Mouse (Mus musculus) limb, embryonic 10.5 days (tissue): ENCODE results near the gene Pdcd11. TPM values are rescaled to one million over a fixed set of nuclear protein-coding genes. Genes with fewer than 3 reads are reported as not detected.

Source experiments
- DNase-seq: peaks from one replicate; pipeline ENCODE4 v3.0.0-alpha.2; 2017; ENCODE audit warnings: low spot score
- H3K27ac ChIP-seq: fragments of 300-500 bp; sonication (generic); 2 replicates; pipeline ENCODE4 v1.5.1; 2016; ENCODE audit warnings: mild to moderate bottlenecking
- H3K27me3 ChIP-seq: fragments of 300-500 bp; sonication (generic); 2 replicates; pipeline ENCODE4 v1.6.1; 2016; ENCODE audit warnings: low read depth, mild to moderate bottlenecking; ENCODE audit not compliant: poor library complexity, severe bottlenecking
- H3K36me3 ChIP-seq: fragments of 300-500 bp; sonication (generic); 2 replicates; pipeline ENCODE4 v1.6.1; 2016; ENCODE audit warnings: mild to moderate bottlenecking, moderate library complexity
- H3K4me1 ChIP-seq: fragments of 300-500 bp; sonication (generic); 2 replicates; pipeline ENCODE4 v1.6.1; 2016
- H3K4me3 ChIP-seq: fragments of 300-500 bp; sonication (generic); 2 replicates; pipeline ENCODE4 v1.5.1; 2016; ENCODE audit warnings: mild to moderate bottlenecking, moderate library complexity
- H3K9me3 ChIP-seq: fragments of 300-500 bp; sonication (generic); replicated peaks from 2 replicates; pipeline ENCODE4 v1.6.1; 2016; ENCODE audit warnings: mild to moderate bottlenecking
- WGBS: fragments of 180-500 bp; shearing (Covaris S2); methylation state at CpG from one replicate; pipeline ENCODE4 v1.1.7; 2016; 5-methylcytosine and 5-hydroxymethylcytosine counted together
- polyA plus RNA-seq: library from polyadenylated mRNA; unstranded; fragments of >200 nt; fragmentation: Nextera tagmentation; extraction: Ambion mirVana; gene quantifications from 2 replicates; pipeline ENCODE4 v1.2.1, GENCODE M21; 2016

Pdcd11 gene
- polyA plus RNA-seq, 1 experiment from 2014 or later: 13.8 TPM

GRCm38 (mm10) chr19:47067924-47068611 is 22.5 kb upstream of the Pdcd11 start:
- Histone ChIP-seq H3K4me1 (peaks cover 9% of the 10 kb centered on the region), H3K27ac (peak overlapping the region; percentile 93), H3K27me3 (no peaks in the 10 kb centered on the region), H3K9me3 (no peaks in the 10 kb centered on the region), H3K4me3 (peak overlapping the region; percentile 100), H3K36me3 (peaks cover 27% of the 10 kb centered on the region)
- DNase-seq: peak; percentile 86
- WGBS: under 1% methylated on average over 56 of the region's 72 CpGs

DNA sequence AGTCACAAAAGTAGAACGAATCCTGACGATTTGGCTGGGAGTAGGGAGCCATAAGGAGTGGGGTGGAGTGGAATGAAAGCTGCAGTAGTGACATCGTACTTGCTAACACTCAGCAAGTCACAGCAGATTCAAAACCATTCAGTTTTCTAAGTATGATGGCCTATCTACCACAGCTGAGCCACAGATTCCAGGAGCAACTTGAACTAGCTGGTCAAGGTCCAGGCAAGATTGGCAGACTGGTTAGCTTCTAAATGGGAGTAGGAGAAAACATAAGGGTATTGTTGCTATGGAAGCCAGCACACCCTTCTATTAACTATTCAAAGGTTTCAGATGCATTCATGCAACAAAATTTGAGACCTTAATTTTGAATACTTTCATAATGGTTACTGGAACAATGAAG is 2.3 kb upstream of the Pdcd11 start:
- peaks cover 58% of the 10 kb centered on the region for H3K36me3 ChIP-seq

DNA sequence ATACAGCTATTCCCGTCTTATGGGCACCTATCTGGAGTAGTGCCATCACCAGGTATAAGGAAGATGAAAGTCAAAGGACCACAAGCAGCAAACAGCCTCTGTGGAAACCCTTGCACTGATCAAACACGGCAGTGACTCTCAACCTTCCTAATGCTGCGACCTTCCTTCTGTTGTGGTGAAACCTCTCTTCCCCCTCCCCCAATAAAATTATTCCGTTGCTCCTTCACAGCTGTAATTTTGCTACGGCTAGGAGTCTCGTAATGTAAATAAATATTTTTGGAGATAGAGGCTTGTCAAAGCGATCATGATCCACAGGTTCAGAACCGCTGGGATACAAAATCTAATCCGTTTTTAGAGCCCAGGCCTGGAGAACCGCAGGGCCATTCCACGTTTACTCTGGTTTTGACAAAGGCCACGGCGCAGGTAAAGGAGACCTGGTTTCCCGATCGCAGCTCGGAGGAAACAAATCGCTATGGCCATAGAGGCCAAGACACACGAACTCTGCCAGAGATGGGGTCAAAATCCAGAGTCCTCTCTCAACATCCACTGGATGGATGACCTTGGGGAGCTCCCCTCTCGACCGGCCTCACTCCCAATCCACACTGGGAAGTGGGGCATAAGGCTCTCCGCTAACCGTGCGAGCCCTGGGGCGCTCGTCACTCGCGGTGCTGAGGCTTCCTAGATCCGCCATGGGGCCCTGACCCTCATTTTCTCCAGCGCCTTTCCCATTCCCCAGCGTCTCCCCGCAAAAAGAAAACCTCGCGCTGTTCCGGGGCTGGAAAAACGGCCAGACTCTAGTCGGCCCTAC is 646 bp upstream of the Pdcd11 start:
- Histone ChIP-seq H3K9me3 (no peaks in the 10 kb centered on the region), H3K36me3 (peaks cover 58% of the 10 kb centered on the region), H3K27me3 (no peaks in the 10 kb centered on the region), H3K4me3 (peak overlapping the region; percentile 93), H3K4me1 (peaks cover 12% of the 10 kb centered on the region), H3K27ac (peak overlapping the region; percentile 92)
- 3% methylated on average over 36 of the region's 36 CpGs for WGBS
- no peak for DNase-seq

More for the DNA sequence above, 2.3 kb upstream of the Pdcd11 start:
- WGBS: 93% methylated on average over 3 of the region's 3 CpGs
- H3K4me1 ChIP-seq: peaks cover 12% of the 10 kb centered on the region
- no peaks in the 10 kb centered on the region for H3K27me3 ChIP-seq
- no peaks in the 10 kb centered on the region for H3K9me3 ChIP-seq
- DNase-seq: no peak
- no peak overlapping the region for H3K27ac ChIP-seq
- no peak overlapping the region for H3K4me3 ChIP-seq

DNA sequence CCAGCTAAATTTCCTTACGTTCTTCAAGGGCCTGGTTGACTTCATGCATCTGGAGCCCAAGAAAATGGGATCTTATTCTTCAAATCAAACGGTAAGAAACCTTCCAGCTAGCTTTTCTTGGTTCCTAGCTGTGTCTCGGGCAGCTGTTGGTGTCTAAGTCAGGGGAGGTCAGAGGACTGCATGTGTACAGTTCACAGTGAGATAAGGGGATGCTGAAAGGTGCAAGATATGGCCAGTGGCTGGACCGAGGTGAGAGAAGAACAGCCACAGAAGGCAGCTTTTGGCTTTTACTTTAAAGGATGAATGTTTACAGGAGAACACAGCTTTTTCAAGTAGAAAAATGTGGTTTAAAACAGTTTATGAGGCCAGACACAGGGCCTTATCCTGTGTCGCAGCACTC is 10.5 kb downstream of the Pdcd11 start:
- H3K27me3 ChIP-seq: no peaks in the 10 kb centered on the region
- no peaks in the 10 kb centered on the region for H3K9me3 ChIP-seq
- no peak overlapping the region for H3K27ac ChIP-seq
- no peak overlapping the region for H3K4me3 ChIP-seq
- H3K36me3 ChIP-seq: peaks cover 100% of the 10 kb centered on the region
- 89% methylated on average over 5 of the region's 5 CpGs for WGBS
- no peak for DNase-seq
- no peaks in the 10 kb centered on the region for H3K4me1 ChIP-seq

DNA sequence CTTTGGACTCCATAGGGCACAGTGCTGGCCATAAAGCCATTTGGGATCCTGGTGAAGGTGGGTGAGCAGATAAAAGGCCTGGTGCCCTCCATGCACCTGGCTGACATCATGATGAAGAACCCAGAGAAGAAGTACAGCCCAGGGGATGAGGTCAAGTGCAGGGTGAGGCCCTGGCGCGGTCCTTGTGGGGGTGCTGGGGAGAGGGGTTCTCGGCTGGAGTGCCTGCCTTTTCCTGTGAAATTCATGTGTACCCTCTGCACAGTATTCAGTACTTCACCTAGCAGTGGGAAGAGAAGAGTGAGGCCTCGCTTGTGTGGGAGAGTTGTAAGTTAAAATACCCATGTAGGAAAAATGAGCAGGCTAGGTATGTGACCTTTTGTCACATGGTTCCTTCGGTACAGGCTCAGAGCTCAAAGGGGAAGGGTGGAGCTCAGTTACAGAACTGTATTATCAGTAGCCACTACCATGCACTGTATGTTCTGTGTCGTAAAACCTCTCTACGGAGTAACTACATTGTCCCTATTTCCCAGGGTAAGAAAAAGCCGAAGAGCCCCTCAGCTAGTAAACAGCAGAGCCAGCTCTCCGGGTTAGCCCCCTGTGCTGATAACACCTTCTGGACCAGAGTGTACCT is 14.2 kb downstream of the Pdcd11 start:
- H3K4me3 ChIP-seq: no peak overlapping the region
- H3K4me1 ChIP-seq: no peaks in the 10 kb centered on the region
- H3K27ac ChIP-seq: no peak overlapping the region
- peaks cover 100% of the 10 kb centered on the region for H3K36me3 ChIP-seq
- no peaks in the 10 kb centered on the region for H3K27me3 ChIP-seq
- 94% methylated on average over 9 of the region's 9 CpGs for WGBS
- no peak for DNase-seq
- no peaks in the 10 kb centered on the region for H3K9me3 ChIP-seq

DNA sequence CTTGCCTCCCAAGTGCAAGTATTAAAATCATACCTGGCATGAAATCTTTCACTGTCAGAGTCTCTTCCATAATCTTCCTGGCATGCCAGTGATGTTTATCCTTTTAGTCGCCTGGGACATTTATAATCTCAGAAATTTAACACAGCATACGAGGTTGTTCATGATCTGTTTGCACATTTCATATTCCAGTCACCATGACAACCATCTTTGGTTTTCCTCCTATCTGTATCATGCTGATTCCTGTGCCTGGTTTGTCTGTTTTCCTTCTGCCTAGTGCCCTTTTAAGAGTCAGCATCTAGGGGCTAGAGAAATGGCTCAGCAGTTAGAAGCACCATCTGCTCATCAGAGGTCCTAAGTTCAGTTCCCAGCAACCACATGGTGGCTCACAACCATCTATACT is 28.1 kb downstream of the Pdcd11 start:
- no peaks in the 10 kb centered on the region for H3K27me3 ChIP-seq
- 91% methylated on average over 2 of the region's 2 CpGs for WGBS
- DNase-seq: no peak
- no peaks in the 10 kb centered on the region for H3K9me3 ChIP-seq
- no peak overlapping the region for H3K27ac ChIP-seq
- no peak overlapping the region for H3K4me3 ChIP-seq
- H3K36me3 ChIP-seq: peaks cover 87% of the 10 kb centered on the region
- no peaks in the 10 kb centered on the region for H3K4me1 ChIP-seq

- Histone ChIP-seq H3K27me3 (no peaks in the 10 kb centered on the region), H3K27ac (no peak overlapping the region), H3K36me3 (peaks cover 87% of the 10 kb centered on the region), H3K4me1 (no peaks in the 10 kb centered on the region), H3K4me3 (no peak overlapping the region), H3K9me3 (no peaks in the 10 kb centered on the region)
- 53% methylated on average over 4 of the region's 4 CpGs for WGBS
- DNase-seq: no peak
Observed at GRCm38 (mm10) chr19:47121054-47121453, 30.5 kb downstream of the Pdcd11 start.

DNA sequence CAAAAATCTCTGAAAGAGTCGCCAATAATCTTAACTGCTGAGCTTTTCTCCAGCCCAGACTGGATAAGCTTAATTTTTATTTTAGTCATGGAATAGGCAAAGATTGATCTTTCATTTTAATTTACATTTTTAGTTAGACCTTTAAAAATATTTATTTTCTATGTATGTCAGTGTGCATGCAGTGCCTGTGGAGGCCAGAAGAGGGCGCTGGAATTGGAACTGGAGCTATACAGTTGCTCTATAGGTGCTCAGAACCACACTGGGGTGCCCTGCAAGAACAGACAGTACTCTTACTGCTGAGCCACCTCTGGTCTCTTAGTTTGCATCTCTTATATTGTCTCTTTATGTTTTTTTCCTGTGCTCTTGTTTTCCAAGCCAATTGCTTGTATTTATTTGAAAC is 32.2 kb downstream of the Pdcd11 start:
- H3K36me3 ChIP-seq: peaks cover 87% of the 10 kb centered on the region
- H3K27ac ChIP-seq: no peak overlapping the region
- WGBS: 22% methylated on average over 2 of the region's 2 CpGs
- DNase-seq: peak; percentile 59
- no peak overlapping the region for H3K4me3 ChIP-seq
- H3K4me1 ChIP-seq: no peaks in the 10 kb centered on the region
- H3K9me3 ChIP-seq: no peaks in the 10 kb centered on the region
- no peaks in the 10 kb centered on the region for H3K27me3 ChIP-seq

GRCm38 (mm10) chr19:47128164-47128563 is 37.6 kb downstream of the Pdcd11 start:
- peaks cover 98% of the 10 kb centered on the region for H3K36me3 ChIP-seq
- H3K4me1 ChIP-seq: no peaks in the 10 kb centered on the region
- 96% methylated on average over 10 of the region's 10 CpGs for WGBS
- no peak overlapping the region for H3K4me3 ChIP-seq
- no peak overlapping the region for H3K27ac ChIP-seq
- H3K9me3 ChIP-seq: no peaks in the 10 kb centered on the region
- H3K27me3 ChIP-seq: no peaks in the 10 kb centered on the region
- no peak for DNase-seq

DNA sequence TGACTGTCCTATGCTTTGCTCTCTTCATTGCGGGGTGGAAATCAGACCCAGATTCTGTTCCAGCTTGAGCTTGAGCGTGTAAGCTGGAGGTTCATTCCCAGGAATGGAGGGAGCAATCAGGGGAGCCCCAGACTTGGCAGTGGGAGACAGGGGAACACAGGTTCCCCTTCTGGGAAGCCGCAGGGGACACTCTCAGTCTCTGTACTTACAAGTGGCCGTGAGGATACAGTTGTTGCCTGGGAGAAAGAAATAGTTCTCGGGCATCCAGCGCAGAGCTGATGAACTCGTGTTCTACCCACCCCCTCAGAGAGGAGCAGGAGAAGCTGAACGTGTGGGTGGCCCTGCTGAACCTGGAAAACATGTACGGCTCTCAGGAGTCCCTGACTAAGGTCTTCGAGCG is 38.3 kb downstream of the Pdcd11 start:
- H3K36me3 ChIP-seq: peaks cover 100% of the 10 kb centered on the region
- H3K27me3 ChIP-seq: no peaks in the 10 kb centered on the region
- 90% methylated on average over 11 of the region's 11 CpGs for WGBS
- H3K4me1 ChIP-seq: no peaks in the 10 kb centered on the region
- no peak overlapping the region for H3K4me3 ChIP-seq
- H3K27ac ChIP-seq: no peak overlapping the region
- no peak for DNase-seq
- H3K9me3 ChIP-seq: no peaks in the 10 kb centered on the region

DNA sequence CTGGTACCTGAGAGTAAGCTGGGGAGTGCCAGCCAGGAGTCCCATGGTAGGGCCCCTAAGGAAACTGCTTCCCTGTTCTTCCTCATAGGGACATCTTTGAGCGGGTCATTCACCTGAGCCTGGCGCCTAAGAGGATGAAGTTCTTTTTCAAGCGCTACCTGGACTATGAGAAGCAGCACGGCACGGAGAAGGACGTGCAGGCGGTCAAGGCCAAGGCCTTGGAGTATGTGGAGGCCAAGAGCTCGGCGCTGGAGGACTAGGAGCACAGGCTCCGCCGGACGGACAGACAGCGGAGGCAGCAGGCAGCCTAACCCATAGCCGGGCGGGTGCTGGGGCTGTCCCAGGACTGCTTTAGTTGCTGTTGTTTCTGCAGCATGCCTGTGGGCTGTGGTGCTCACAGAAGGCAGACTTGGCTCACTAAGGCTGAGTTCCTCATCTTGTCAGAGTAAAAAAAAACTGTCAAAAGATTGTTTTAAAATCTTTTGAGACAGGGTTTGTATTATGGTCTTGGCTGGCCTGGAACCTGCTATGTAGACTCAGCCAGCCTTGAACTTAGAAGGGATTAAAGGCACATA is 40.1 kb downstream of the Pdcd11 start:
- DNase-seq: no peak
- 97% methylated on average over 15 of the region's 15 CpGs for WGBS
- Histone ChIP-seq H3K9me3 (no peaks in the 10 kb centered on the region), H3K4me1 (no peaks in the 10 kb centered on the region), H3K27ac (no peak overlapping the region), H3K36me3 (peaks cover 93% of the 10 kb centered on the region), H3K27me3 (no peaks in the 10 kb centered on the region), H3K4me3 (no peak overlapping the region)

- Histone ChIP-seq H3K27me3 (peaks cover 1% of the 10 kb centered on the region), H3K4me1 (peaks cover 16% of the 10 kb centered on the region), H3K9me3 (no peaks in the 10 kb centered on the region), H3K4me3 (no peak overlapping the region), H3K27ac (no peak overlapping the region), H3K36me3 (peaks cover 67% of the 10 kb centered on the region)
- DNase-seq: no peak
- WGBS: 93% methylated on average over 7 of the region's 7 CpGs
Observed at GRCm38 (mm10) chr19:47133161-47133560, 42.6 kb downstream of the Pdcd11 start.

DNA sequence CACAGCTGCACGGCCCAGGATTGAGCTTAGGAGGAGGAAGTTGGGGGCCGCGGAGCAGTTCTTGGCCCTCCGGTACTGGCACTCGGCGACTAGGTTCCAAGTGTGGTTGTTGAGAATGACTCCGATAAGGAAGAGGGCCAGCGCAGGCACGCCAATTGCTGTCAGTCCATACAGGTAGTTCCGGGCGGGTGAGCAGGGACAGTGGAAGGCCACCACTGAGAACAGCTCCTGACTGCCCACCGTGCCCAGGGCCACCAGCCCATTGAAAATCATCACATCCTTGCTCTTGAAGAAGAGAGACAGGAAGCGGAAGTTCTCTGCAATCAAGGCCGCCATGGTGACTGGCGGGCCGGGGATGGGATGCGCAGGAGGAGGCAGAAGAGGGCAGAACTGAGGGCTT is 45.0 kb downstream of the Pdcd11 start:
- no peak for DNase-seq
- Histone ChIP-seq H3K27ac (no peak overlapping the region), H3K36me3 (peaks cover 43% of the 10 kb centered on the region), H3K4me1 (peaks cover 31% of the 10 kb centered on the region), H3K4me3 (no peak overlapping the region), H3K9me3 (no peaks in the 10 kb centered on the region), H3K27me3 (peaks cover 21% of the 10 kb centered on the region)
- 90% methylated on average over 17 of the region's 17 CpGs for WGBS
